Mouse (Mus musculus) kidney, adult 2 months (tissue): ENCODE results near the gene Retreg3.

Experiments used
- CTCF ChIP-seq: fragments of 200-500 bp; conservative IDR thresholded peaks from 2 replicates; pipeline ENCODE4 v1.5.1; 2011; ENCODE audit warnings: low read depth, mild to moderate bottlenecking, control low read depth, low read length, moderate library complexity, mixed read lengths; ENCODE audit not compliant: insufficient read depth, insufficient read length
- POLR2A ChIP-seq: fragments of 200-500 bp; IDR thresholded peaks from one replicate; pipeline ENCODE4 v1.6.1; 2011; ENCODE audit warnings: low read depth, low read length, control low read depth

DNA sequence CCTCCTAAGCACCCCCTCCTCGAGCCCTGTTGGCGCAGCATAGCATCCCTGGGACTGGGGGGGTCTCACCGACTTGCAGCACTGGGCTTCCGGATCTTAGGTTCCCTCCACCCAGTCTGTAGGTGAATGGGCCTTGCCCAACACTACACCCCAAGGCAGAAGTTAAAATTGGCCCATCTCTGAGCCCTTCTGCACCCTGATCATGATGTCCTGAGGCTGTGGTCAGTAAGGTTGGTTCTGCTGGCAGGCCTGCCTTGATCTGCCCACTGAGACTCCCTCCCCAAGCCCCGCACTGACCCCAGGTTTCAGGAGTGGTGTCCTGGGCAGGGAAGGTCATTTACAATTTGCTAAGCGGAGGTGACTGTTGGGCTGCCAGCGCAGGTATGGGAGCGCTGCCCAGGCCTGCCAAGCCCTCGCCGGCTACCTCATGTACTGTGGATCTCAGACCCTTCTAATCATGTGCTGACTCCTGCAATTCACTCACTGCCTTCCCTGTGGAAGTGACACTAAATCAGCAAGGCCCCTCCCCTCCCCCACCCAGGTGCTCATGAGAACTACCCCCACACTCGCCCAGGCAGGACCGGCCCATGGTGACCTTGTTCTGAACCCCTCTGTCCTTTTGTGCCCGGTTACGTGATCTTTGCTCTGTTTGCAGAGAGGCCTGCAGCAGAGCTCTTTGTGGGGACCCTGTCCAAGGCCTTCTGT is 56.6 kb downstream of the Retreg3 start:
- TF ChIP-seq POLR2A (no peak), CTCF (no peak)
